Mouse (Mus musculus) WW6 (cell line): Measurements from ENCODE around the gene Rnf167.

Experiments used
- DNase-seq: peaks from one replicate; pipeline ENCODE4 v3.0.0-alpha.2; 2013; ENCODE audit warnings: low read depth, low spot score

Gene Rnf167

DNA sequence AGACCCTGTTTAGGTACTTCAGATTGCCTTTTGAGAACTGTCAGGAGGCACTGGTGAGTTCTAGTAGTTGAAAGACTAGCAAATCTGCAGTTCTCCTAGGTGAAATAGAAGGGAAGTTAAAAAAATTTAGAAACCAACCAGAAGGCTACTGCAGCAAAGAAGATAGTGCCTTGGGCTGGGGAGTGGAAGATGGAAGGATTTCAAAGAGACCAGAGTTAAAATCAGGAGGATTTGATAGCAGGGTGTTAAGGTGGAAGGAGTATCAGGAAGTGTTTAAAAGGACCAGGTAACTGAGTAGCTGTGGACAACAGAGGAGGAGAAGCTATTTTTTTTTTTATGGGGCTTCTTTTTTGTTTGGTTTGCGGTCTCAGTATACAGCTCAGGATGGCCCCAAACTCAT is 9.3 kb upstream of the Rnf167 start:
- no peak for DNase-seq

DNA sequence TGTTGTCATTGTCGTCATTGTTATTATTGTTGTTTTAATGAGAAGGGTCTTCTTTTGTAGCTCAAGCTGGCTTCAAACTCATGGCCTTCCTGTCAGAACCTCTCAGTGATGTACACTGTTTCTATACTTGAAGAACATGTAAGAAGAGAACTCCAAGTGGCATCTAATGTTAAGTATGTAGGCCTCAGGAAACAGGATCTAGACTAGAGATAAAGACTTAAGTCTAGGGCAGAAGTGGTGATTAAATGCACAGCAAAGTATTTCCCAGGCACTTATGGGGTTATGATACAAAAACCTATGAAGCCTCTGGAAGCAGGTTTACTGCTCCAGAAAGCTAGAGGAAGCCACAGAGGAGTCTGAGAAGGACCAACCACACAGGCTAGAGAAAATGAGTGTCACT is 8.7 kb upstream of the Rnf167 start:
- DNase-seq: no peak

DNA sequence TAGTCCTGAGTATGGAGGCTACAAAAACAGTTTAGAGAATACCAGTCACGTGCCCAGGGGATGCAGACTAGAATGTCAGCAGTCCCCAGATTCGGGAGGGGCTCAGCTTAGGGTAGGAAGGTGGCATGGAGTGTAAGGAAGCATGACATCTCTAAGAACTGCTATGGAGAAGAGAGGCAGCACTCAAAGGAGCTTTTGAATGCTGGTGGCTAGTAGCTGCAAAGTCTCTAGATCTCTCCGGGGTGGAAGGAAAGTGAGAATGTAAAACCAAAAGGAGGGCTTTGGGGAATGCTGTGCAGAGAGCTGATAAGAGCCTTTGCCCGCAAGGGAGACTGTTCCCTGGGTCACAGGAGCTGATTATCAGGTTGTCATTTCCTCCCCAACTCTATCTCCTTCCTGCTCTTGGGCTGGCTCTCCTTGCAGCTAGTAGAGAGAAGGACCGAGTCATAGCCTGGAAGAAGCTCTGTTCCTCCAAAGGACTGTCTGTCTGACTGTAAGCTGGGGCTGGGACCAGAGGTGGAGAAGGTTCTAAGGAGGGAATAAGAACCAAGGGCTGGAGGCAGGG is 8.2 kb upstream of the Rnf167 start, which contains the start of gene Gp1ba:
Gene Gp1ba (plus strand): TSS at position 409 of the 565 bp plus-strand sequence.
- no peak for DNase-seq

DNA sequence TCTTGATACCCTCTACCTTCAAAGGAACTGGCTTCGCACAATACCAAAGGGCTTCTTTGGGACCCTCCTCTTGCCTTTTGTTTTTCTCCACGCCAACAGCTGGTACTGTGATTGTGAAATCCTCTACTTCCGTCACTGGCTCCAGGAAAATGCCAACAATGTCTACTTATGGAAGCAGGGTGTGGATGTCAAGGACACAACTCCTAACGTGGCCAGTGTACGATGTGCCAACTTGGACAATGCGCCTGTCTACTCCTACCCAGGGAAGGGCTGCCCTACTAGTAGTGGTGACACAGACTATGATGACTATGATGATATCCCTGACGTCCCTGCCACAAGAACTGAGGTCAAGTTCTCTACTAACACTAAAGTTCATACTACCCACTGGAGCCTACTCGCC is 7.1 kb upstream of the Rnf167 start:
- DNase-seq: no peak

DNA sequence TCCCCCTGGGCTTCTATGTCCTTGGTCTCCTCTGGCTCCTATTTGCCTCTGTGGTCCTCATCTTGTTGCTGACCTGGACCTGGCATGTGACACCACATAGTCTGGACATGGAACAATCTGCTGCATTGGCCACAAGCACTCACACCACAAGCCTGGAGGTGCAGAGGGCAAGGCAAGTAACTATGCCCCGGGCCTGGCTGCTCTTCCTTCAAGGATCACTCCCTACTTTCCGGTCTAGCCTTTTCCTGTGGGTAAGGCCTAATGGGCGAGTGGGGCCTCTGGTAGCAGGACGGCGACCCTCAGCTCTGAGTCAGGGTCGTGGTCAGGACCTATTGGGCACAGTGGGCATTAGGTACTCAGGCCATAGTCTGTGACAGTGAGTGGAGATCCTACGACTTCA is 5.8 kb upstream of the Rnf167 start:
- no peak for DNase-seq

DNA sequence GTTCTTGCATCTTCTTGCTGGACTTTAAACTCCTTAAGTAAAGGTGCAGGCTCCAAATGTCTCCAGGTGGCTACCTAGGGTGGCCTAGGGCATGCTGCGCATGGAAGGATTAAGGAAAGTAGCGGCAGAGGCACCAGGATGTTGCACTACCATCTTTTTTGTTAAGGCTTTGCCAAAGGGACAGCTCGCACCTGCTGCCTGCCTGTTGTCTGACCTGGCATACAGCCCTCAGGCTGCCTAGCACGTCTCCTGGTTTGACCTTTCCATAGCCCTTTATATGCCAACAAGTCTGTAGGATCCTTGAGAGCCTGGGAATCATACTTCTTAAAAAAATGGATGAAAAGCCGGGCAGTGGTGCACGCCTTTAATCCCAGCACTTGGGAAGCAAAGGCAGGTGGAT is 4.0 kb upstream of the Rnf167 start:
- no peak for DNase-seq

DNA sequence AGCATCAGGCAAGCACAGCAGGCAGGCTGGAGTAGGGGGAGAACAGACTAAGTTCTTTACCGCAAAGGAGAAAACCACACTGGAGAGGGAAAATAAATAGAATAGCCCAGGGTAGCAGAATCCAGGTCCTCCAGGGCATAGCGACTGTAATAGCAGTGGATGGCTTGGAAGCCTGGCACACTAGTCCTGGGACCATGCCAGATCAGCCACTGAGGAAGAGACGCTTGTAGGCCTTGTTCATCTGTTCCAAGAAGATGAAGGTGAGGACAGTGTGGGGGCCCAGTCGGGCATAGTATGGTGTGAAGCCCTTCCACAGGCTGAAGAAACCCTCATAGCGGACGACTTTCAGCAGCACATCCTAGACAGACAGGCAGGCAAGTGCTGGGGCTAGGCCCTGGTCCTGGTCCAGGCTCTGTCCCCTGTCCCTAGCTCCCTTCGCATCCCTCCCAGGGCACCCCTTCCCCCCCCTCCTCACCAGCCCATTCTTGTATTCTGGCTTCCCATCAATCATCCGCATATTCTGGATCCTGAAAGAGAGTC is 2.4 kb upstream of the Rnf167 start:
- DNase-seq: no peak

DNA sequence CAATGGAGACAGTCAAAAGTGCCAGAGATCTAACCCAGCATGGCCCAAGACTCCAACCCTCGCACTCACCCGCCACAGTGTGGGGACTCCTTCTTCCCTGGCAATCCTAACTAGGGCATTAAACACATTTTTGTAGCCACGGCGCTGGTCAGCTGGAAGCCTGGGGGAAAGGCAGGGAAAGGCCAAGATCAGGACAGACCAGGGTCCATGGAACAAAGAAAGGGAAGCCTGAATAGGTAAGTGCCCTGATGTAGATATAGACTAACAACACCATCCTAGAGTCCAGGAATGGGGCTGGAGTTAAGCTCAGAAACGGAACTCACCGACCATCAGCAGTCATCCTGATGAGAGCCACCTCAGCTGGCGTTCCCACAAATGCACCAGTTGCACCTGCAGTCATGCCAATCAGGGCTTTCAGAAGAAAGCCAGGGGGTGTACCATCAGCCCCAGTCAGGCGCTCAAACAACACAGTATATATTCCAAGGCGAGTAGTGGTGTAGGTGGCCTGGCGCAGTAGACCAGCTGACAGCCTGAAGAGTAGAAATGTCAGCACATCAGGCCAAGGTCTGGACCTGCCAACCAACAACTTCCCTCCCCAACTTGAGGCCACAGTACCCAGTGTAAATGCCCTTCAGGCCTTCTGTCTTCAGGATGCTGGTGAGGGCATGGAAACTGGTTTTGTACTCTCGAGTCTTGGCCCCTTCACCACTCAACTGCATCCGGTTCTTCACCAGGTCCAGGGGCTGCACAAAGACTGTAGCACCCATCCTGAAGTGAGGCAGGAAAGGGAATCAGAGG is 1.4 kb upstream of the Rnf167 start:
- DNase-seq: no peak

DNA sequence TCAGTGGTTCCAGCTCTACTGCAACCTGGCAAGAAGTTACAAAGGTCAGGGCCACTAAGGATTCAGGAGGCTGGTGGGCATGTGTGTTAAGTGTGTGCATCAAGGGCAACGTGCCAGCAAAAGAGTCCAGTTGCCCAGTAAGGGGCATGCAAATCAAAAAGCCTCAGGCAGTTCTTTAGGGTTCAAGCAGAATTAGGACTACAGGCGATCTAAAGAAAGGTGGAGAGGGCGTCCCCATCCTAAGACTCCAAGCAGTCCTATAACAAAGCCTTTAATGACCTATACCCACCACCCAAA is 828 bp upstream of the Rnf167 start:
- no peak for DNase-seq

DNA sequence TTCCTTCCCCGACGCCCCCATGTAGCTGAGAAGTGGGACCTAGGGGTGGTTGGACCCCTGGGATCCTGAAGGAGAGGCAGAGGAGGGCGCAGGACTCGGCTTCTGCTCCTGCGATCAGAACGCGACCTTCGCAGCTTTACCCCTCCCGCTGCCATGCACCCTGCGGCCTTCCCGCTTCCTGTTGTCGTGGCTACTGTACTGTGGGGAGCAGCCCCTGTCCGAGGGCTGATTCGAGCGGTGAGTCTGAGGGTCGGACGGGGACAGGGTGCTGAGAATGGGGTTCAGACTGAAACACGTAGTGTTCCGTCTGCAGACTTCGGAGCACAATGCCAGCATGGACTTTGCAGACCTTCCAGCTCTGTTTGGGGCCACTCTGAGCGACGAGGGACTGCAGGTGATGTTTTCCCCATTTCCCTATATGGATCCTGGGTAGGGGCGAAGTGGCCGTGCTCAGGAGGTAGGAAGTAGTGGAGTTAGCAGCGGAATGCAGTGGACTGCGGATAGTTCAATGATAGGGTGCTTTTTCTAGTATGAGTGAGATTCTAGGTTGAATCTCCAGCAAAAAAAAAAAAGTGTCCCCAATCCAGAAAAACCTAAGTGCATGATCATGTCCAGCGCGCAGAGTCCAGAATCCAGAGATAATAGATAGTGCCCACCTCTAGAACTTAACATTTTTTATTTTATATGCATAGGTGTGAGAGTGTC is 833 bp downstream of the Rnf167 start:
- no peak for DNase-seq

DNA sequence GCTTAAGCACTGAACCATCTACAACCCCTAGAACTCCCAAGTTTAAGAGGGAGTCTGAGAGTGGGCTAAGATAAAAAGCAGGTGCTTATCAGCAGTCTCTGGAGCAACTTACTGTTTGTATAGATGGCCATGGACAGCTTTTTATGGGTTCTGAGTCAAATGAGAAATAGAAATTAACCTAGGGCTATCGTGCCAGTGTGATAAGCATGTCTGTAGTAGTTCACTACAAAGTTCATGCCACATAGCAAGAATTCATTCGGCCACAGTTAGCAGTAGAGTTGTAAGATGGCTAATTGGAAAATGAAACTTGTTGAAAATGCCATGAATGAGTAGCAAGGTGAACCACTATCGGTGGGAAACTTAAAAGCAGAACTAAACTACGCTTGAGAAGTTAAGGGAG is 1.5 kb downstream of the Rnf167 start:
- no peak for DNase-seq

DNA sequence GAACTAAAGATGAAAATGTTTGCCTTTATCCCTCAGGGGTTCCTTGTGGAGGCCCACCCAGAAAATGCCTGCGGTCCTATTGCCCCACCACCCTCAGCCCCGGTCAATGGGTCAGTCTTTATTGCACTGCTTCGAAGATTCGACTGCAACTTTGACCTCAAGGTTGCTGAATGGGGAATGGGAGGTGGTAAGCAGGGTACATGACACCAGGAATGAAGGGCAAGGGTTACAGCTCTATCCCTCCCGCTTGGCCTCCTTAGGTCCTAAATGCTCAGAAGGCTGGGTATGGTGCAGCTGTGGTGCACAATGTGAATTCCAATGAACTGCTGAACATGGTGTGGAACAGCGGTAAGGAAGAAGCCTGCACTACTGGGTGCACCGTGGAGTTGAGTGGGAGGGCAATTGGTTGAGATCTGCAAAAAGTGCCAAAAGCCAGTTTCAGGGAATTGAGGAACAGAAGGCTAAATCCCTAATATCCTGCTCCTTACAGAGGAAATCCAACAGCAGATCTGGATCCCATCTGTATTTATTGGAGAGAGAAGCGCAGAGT is 2.2 kb downstream of the Rnf167 start:
- no peak for DNase-seq

DNA sequence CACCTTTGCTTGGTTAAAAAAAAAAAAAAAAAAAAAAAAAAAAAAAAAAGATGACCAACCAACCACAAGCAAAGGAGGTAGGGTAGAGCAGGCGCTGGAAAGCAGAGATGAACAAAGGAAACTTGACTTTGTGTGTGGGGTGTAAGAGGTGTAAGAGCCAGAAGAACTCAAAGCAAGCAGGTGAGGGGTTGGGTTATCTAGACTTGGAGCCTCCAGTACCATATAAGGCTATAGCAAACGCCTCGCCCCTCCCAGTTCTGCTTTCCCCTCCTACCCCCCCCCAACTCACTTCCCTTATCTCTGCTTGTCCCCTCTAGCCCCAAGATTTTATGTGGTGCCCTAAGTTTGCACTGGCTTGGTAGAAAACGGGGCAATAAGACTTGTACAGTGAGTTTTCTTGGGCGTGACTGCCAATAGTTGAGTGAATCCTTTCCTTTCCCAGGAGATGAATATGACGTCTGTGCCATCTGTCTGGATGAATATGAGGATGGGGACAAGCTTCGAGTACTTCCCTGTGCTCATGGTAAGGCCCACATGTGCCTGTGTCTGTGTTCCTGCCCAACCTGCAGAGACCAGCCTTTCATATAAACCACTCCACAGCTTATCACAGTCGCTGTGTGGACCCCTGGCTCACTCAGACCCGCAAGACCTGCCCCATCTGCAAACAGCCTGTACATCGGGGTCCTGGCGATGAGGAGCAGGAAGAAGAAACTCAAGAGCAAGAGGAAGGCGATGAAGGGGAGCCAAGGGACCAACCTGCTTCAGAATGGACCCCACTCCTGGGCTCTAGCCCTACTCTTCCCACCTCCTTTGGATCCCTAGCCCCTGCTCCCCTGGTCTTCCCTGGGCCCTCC is 3.5 kb downstream of the Rnf167 start:
- DNase-seq: no peak

DNA sequence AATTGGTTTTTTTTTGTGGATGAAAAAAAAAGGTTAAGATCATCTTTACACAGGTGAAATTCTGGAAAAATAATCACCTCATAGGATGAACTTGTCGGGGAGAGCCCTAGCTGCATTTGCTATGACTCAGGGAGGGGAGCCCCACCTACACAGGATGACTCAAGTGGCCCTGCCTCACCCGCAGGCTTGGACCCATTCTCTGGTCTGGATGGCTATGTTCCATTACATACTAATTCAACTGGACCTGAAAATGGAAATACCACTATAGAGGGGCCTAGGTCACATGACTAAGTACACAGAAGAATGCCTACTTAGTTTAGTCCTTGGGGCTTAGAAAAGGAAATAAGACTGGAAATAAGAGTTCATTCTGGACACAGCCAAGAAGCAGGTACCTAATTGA is 4.4 kb downstream of the Rnf167 start:
- no peak for DNase-seq

DNA sequence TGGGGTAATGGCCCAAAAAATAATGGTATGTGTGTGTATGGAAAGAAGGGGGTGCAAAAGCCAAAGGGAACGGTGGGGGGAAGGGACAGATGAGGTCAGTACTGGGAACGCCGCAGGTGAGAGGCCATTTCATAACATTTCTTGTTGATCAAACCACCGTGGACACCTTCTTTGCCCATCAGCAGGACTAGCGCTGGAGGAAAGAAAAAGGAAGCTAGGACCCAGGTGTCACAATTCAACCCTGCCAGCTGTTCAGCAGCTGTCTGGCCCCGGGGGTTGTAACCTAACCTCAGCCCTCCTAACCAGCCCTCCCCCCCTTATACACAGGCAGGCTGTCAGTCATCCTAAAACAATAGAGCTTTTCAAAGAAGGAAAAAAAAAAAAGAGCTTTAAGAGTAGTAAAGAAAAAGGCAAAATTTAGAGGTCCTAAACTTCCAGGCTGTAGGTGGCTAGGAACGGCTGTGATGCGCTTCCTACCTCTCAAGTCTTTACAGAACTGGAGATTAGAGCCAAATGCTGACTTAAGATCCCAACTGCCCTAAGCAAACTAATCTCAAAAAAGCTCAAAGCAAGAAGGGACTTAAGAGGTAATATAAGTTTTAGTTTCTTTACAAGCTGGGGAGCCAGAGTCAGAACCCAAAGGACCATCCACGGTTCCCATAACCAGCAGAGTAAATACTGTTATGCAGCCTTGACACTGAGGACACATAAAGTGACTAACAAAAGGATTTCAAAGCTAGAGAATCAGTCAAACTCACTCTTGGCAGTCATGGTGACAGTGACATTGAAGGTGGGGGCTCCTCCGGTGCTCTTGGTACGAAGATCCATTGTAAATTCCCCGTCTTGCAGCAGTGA is 5.2 kb downstream of the Rnf167 start:
- DNase-seq: no peak

DNA sequence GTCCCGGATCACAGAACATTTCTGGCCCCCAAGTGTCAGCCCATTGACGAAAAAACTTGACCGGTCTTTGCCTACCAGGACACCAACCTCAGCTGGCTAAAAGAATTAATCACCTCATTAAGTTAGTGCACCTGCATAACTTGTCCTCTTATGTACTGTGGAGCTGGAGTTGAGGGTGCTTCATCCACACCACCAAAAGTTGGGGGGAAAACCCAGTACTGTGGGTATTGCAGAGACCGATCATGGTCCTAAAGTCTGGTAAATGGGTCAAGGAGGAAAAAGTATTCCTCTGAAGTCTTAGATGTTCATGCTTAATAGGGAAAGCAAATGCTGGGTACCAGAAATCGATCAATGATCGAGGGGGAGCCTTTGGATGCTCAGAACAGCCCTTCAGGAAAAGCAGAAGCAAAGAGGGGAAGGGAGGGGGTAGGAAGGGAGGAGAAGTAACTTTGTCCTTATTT is 5.9 kb downstream of the Rnf167 start:
- DNase-seq: no peak

DNA sequence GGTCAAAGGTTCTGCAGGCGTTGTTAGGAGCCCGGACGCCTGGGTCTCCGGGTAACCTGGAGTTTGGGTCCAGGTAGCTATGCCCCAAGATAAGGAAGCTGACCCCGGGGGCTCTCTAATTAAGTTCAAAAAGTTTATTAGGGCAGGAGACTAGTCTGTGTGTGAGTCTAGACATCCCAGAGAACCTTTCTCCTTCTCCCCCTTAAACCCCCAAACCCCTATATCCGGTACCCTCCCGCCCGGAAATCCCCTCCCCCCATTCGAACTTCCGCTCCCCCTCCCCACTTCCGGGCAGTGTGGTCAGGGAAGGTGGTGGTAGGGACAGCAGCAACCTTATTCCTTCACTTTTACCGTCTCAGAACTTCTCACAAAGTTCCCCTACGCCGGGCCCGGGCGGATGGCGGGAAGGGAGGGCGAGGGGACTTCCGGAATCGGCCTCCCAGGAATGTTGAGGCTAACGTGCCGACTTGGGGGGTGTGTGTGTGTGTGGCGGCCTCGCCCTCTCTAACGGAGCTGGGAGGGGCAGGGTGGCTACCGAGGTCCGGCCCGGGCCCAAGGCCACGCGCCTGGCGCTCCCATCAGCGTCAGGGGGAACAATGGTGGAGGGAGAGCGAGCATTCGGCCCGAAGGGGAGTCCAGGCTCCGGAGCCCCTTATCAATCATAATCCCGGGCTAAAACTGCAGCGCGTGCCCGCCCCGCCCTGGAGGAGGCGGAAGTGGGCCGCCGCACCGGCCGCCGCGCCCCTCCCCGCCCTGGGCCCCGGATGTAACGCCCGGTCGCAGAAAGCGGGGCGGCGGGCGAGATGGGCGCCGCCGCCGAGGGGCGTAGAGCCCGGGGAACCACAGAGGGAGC is 6.5 kb downstream of the Rnf167 start:
- DNase-seq: peak; percentile 42

DNA sequence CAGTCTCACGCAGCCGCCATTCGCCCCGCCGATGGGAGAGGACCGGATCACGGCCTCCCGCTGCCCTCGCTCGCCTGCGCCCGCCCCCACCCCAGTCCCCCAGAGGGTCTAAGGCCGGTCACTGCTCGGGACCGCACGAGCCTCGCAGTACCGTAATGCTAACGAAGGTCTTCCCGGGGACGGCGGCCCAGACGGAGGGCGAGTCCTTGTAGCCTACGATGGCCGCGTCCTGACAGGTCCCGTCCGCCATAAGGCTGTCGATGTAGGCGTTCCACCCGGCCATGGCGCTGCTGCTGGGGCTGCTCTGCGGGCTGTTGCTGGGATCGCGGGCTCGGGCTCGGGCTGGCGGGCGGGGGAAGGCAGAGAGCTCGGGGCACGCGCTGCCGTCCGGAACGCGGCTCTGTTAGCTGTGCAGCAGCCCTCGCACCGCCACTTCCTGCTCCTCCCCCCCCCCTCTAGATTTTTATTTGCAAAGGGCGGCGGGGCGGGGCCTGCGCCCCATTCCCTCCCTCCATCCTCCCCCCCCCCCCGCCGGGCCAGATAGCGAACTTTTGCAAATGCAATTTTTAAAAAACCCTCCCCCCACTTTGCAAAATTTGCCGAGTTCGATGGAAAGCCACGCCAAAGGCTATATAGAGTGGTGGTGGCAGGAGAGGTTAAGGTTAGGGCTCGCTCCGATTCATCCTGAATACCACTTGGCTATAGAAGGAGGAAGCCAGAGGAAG is 7.3 kb downstream of the Rnf167 start, which contains the start of gene Pfn1:
Gene Pfn1 (minus strand): TSS at position 447 of the 725 bp plus-strand sequence.
- DNase-seq: peak; percentile 43
